ENCODE assay signal across 8 mouse cellular contexts in genomic region chr1:75398761-75399402, GRCm38 (mm10). TPM values are rescaled to one million over a fixed set of nuclear protein-coding genes. Genes with fewer than 3 reads are reported as not detected.
A peak's percentile ranks its signal among the peaks of the same experiment; 100 is the strongest.
DNase-seq lines count a peak whose midpoint lies in the region; ATAC-seq and TF ChIP-seq lines count a peak whose summit lies in the region.

No protein-coding gene starts in this region.

- H3K27me3 ChIP-seq in MEL (ENCODE audit: control insufficient read depth in 1 of 2, insufficient read depth in 2 of 2, low read length in 2 of 2): no peaks in the 10 kb centered on the region
- H3K27me3 ChIP-seq in cerebellum, adult 2 months (ENCODE audit: control insufficient read depth, insufficient read depth, low read length): no peaks in the 10 kb centered on the region
- H3K27me3 ChIP-seq in hindbrain, embryonic 15.5 days: no peaks in the 10 kb centered on the region
- no peaks in the 10 kb centered on the region for H3K27me3 ChIP-seq in limb, embryonic 15.5 days
- H3K27me3 ChIP-seq in midbrain, embryonic 15.5 days (replicated peaks): no peaks in the 10 kb centered on the region

- DNase-seq in 3134 (ENCODE audit: extremely low read depth, insufficient read length, low spot score) (peak; percentile 87), MEL (ENCODE audit: low read depth, low spot score) (peak; percentile 84)
- DNase-seq in cerebellum, adult 2 months: peak; percentile 72 to 81
- peak; percentile 76 to 86 for DNase-seq in gastrocnemius, adult 8-10 months (ENCODE audit: low spot score in 2 of 2)
- peak; percentile 56 for DNase-seq in thymus, postnatal 25 days

- 24% methylated on average over 9 of the region's 9 CpGs for WGBS in cerebellum, adult 2 months
- WGBS in hindbrain, embryonic 15.5 days: 15% methylated on average over 9 of the region's 9 CpGs
- 11% methylated on average over 9 of the region's 9 CpGs for WGBS in limb, embryonic 15.5 days
- WGBS in midbrain, embryonic 15.5 days: 17% methylated on average over 9 of the region's 9 CpGs

- no peaks in the 10 kb centered on the region for H3K79me2 ChIP-seq in MEL (ENCODE audit: control insufficient read depth, insufficient read depth, low read length, poor library complexity)

- no peaks in the 10 kb centered on the region for H3K9me3 ChIP-seq in MEL (replicated peaks; ENCODE audit: insufficient read depth, low read length)
- H3K9me3 ChIP-seq in hindbrain, embryonic 15.5 days: no peaks in the 10 kb centered on the region
- H3K9me3 ChIP-seq in limb, embryonic 15.5 days: no peaks in the 10 kb centered on the region
- no peaks in the 10 kb centered on the region for H3K9me3 ChIP-seq in midbrain, embryonic 15.5 days

- no peak overlapping the region for H3K4me2 ChIP-seq in hindbrain, embryonic 15.5 days
- H3K4me2 ChIP-seq in limb, embryonic 15.5 days: no peak overlapping the region
- no peak overlapping the region for H3K4me2 ChIP-seq in midbrain, embryonic 15.5 days

- no peaks in the 10 kb centered on the region for H3K36me3 ChIP-seq in MEL (ENCODE audit: control insufficient read depth in 1 of 2, insufficient read depth in 2 of 2, low read length in 2 of 2)
- H3K36me3 ChIP-seq in hindbrain, embryonic 15.5 days: peaks cover 21% of the 10 kb centered on the region
- peaks cover 41% of the 10 kb centered on the region for H3K36me3 ChIP-seq in limb, embryonic 15.5 days
- H3K36me3 ChIP-seq in midbrain, embryonic 15.5 days (replicated peaks): peaks cover 26% of the 10 kb centered on the region; the same call in 1 of the 2 replicates

- ATAC-seq in hindbrain, embryonic 15.5 days (ENCODE audit: low FRiP score, low read depth): no peak; the same call in 1 of the 2 replicates
- peak; percentile 40; the same call in 1 of the 2 replicates for ATAC-seq in limb, embryonic 15.5 days (ENCODE audit: insufficient number of reproducible peaks, low FRiP score, low TSS enrichment, low read depth)
- peak; percentile 41; the same call in 1 of the 2 replicates for ATAC-seq in midbrain, embryonic 15.5 days (replicated peaks)

- H3K9ac ChIP-seq in MEL (ENCODE audit: control insufficient read depth, low read depth, low read length, poor library complexity, severe bottlenecking): no peak overlapping the region
- no peak overlapping the region for H3K9ac ChIP-seq in hindbrain, embryonic 15.5 days
- no peak overlapping the region for H3K9ac ChIP-seq in limb, embryonic 15.5 days
- no peak overlapping the region for H3K9ac ChIP-seq in midbrain, embryonic 15.5 days

- H3K4me1 ChIP-seq in MEL (ENCODE audit: control insufficient read depth in 1 of 2, insufficient read depth in 2 of 2, low read length in 2 of 2): no peaks in the 10 kb centered on the region
- H3K4me1 ChIP-seq in cerebellum, adult 2 months (ENCODE audit: control insufficient read depth, insufficient read depth, low read length): peaks cover 38% of the 10 kb centered on the region
- H3K4me1 ChIP-seq in hindbrain, embryonic 15.5 days (replicated peaks): peaks cover 24% of the 10 kb centered on the region
- peaks cover 28% of the 10 kb centered on the region for H3K4me1 ChIP-seq in limb, embryonic 15.5 days
- peaks cover 23% of the 10 kb centered on the region for H3K4me1 ChIP-seq in midbrain, embryonic 15.5 days

- TF ChIP-seq POLR2A in MEL (IDR thresholded peaks at IDR 0.05; ENCODE audit: control insufficient read depth in 1 of 2, insufficient read depth in 1 of 2, low read depth in 1 of 2, low read length in 2 of 2, poor library complexity in 1 of 2): no peak
- TF ChIP-seq POLR2A in cerebellum, adult 2 months (IDR thresholded peaks at IDR 0.05; ENCODE audit: borderline replicate concordance, insufficient read depth, low read length): no peak

- no peak overlapping the region for H3K4me3 ChIP-seq in MEL (ENCODE audit: control insufficient read depth in 1 of 2, insufficient read depth in 1 of 2, low read depth in 2 of 2, low read length in 2 of 2)
- H3K4me3 ChIP-seq in cerebellum, adult 2 months (replicated peaks; ENCODE audit: insufficient read depth, low read depth, low read length): no peak overlapping the region
- H3K4me3 ChIP-seq in hindbrain, embryonic 15.5 days: no peak overlapping the region
- H3K4me3 ChIP-seq in limb, embryonic 15.5 days: no peak overlapping the region
- H3K4me3 ChIP-seq in midbrain, embryonic 15.5 days: no peak overlapping the region

- peak; percentile 65 to 83 (median 70) for TF ChIP-seq CTCF in MEL (IDR thresholded peaks at IDR 0.05 in 2 of 3, conservative IDR thresholded peaks at IDR 0.05 in 1 of 3; ENCODE audit: control insufficient read depth in 1 of 3, insufficient read depth in 1 of 3, low read depth in 2 of 3, low read length in 3 of 3, poor library complexity in 1 of 3, severe bottlenecking in 1 of 3)
- TF ChIP-seq CTCF in cerebellum, adult 2 months (IDR thresholded peaks at IDR 0.05; ENCODE audit: borderline replicate concordance, insufficient read depth, low read depth, low read length): peak; percentile 56

- peak; percentile 47 for TF ChIP-seq RAD21 in MEL (IDR thresholded peaks at IDR 0.05; ENCODE audit: low read depth, low read length)

- no peak overlapping the region for H3K27ac ChIP-seq in MEL (ENCODE audit: control insufficient read depth, low read depth, low read length)
- H3K27ac ChIP-seq in cerebellum, adult 2 months (ENCODE audit: insufficient read depth, low read length): peak overlapping the region; percentile 26; the same call in 1 of the 2 replicates
- H3K27ac ChIP-seq in hindbrain, embryonic 15.5 days (replicated peaks): peak overlapping the region; percentile 7; the same call in 1 of the 2 replicates
- H3K27ac ChIP-seq in limb, embryonic 15.5 days: peak overlapping the region; percentile 64
- H3K27ac ChIP-seq in midbrain, embryonic 15.5 days: 0 out of 2 replicates have a peak overlapping the region, but pooled peaks have one; percentile 5

- no peak for TF ChIP-seq EP300 in MEL (IDR thresholded peaks at IDR 0.05; ENCODE audit: low read depth in 1 of 2, low read length in 2 of 2)

TF ChIP-seq in MEL, 35 proteins besides CTCF, POLR2A, EP300 and RAD21:
- TF ChIP-seq USF1 (IDR thresholded peaks at IDR 0.05; ENCODE audit: low read depth, low read length): no peak
- no peak for TF ChIP-seq BHLHE40 (IDR thresholded peaks at IDR 0.05; ENCODE audit: borderline replicate concordance, low read depth, low read length)
- TF ChIP-seq SMC3 (IDR thresholded peaks at IDR 0.05; ENCODE audit: low read depth, low read length): peak; percentile 81
- TF ChIP-seq MAZ (IDR thresholded peaks at IDR 0.05; ENCODE audit: low read depth, low read length): 0 out of 2 replicates have a peak, but pooled peaks have one; percentile 30
- TF ChIP-seq TAL1 (IDR thresholded peaks at IDR 0.05; ENCODE audit: low read length): no peak
- TF ChIP-seq SIN3A (IDR thresholded peaks at IDR 0.05; ENCODE audit: low read length): no peak
- peak; percentile 27; the same call in 1 of the 2 replicates for TF ChIP-seq ZC3H11A (IDR thresholded peaks at IDR 0.05; ENCODE audit: low read depth, low read length)
- no peak for TF ChIP-seq POLR2AphosphoS5 (IDR thresholded peaks at IDR 0.05; ENCODE audit: borderline replicate concordance, low read depth, low read length)
- TF ChIP-seq MEF2A (IDR thresholded peaks at IDR 0.05; ENCODE audit: extremely low read depth, insufficient replicate concordance, low read depth, low read length, poor library complexity, severe bottlenecking): no peak
- no peak for TF ChIP-seq GATA1 (IDR thresholded peaks at IDR 0.05; ENCODE audit: low read depth, low read length)

RNA-seq across cellular contexts. Expression of gene Speg, which starts 23.8 kb away (rescaled TPM):
- total RNA-seq in MEL (2012; rRNA removed): 1.7 and 1.8 TPM in 2 replicates
- polyA plus RNA-seq in MEL (2012; ENCODE audit: insufficient read depth in 1 of 2, insufficient read length in 2 of 2, low read depth in 1 of 2, low replicate concordance in 2 of 2, missing spikeins in 1 of 2): 1 to 10 TPM in 1 of 2 experiments, not detected in 1; 9.5 TPM
- polyA plus RNA-seq in cerebellum, adult 2 months (2012; rRNA removed): 122 and 143 TPM in 2 replicates
- total RNA-seq in gastrocnemius, adult 8-10 months (2022): 100 to 1,000 TPM; 283 to 320 (median 317) TPM
- 22.4 and 25.0 TPM in 2 replicates for polyA plus RNA-seq in hindbrain, embryonic 15.5 days (2015; fragmentation: Nextera tagmentation; extraction: Ambion mirVana)
- 15.4 and 16.3 TPM in 2 replicates for polyA plus RNA-seq in limb, embryonic 15.5 days (2015; fragmentation: Nextera tagmentation; extraction: Ambion mirVana)
- polyA plus RNA-seq in midbrain, embryonic 15.5 days (2015; fragmentation: Nextera tagmentation; extraction: Ambion mirVana): 20.8 and 21.3 TPM in 2 replicates

RNA-seq across cellular contexts. Expression of gene Gmppa, which starts 36.8 kb away (rescaled TPM):
- 63.8 and 65.0 TPM in 2 replicates for total RNA-seq in MEL (2012; rRNA removed)
- polyA plus RNA-seq in MEL (2012; ENCODE audit: insufficient read depth in 1 of 2, insufficient read length in 2 of 2, low read depth in 1 of 2, low replicate concordance in 2 of 2, missing spikeins in 1 of 2): 100 to 1,000 TPM in 1 of 2 experiments, not detected in 1; 145 TPM
- 155 and 187 TPM in 2 replicates for polyA plus RNA-seq in cerebellum, adult 2 months (2012; rRNA removed)
- 10 to 100 TPM; 41.1 to 50.3 (median 42.8) TPM for total RNA-seq in gastrocnemius, adult 8-10 months (2022)
- 73.8 and 79.0 TPM in 2 replicates for polyA plus RNA-seq in hindbrain, embryonic 15.5 days (2015; fragmentation: Nextera tagmentation; extraction: Ambion mirVana)
- 94.6 and 97.0 TPM in 2 replicates for polyA plus RNA-seq in limb, embryonic 15.5 days (2015; fragmentation: Nextera tagmentation; extraction: Ambion mirVana)
- polyA plus RNA-seq in midbrain, embryonic 15.5 days (2015; fragmentation: Nextera tagmentation; extraction: Ambion mirVana): 86.1 and 98.7 TPM in 2 replicates

RNA-seq across cellular contexts. Expression of gene Des, which starts 38.8 kb away (rescaled TPM):
- total RNA-seq in MEL (2012; rRNA removed): 4.6 and 7.2 TPM in 2 replicates
- 1 to 10 TPM in 1 of 2 experiments, not detected in 1; 7.0 TPM for polyA plus RNA-seq in MEL (2012; ENCODE audit: insufficient read depth in 1 of 2, insufficient read length in 2 of 2, low read depth in 1 of 2, low replicate concordance in 2 of 2, missing spikeins in 1 of 2)
- 2.0 and 2.1 TPM in 2 replicates for polyA plus RNA-seq in cerebellum, adult 2 months (2012; rRNA removed)
- 1,000 to 10,000 TPM; 2,187 to 2,605 (median 2,481) TPM for total RNA-seq in gastrocnemius, adult 8-10 months (2022)
- 1.1 and 1.7 TPM in 2 replicates for polyA plus RNA-seq in hindbrain, embryonic 15.5 days (2015; fragmentation: Nextera tagmentation; extraction: Ambion mirVana)
- 74.4 and 227 TPM in 2 replicates for polyA plus RNA-seq in limb, embryonic 15.5 days (2015; fragmentation: Nextera tagmentation; extraction: Ambion mirVana)
- polyA plus RNA-seq in midbrain, embryonic 15.5 days (2015; fragmentation: Nextera tagmentation; extraction: Ambion mirVana): 1.5 and 2.0 TPM in 2 replicates

RNA-seq across cellular contexts. Expression of gene Asic4, which starts 51.4 kb away (rescaled TPM):
- 0.19 TPM in 1 of 2 replicates, not detected in the other for total RNA-seq in MEL (2012; rRNA removed)
- polyA plus RNA-seq in MEL (2012; ENCODE audit: insufficient read depth in 1 of 2, insufficient read length in 2 of 2, low read depth in 1 of 2, low replicate concordance in 2 of 2, missing spikeins in 1 of 2): under 1 TPM in 1 of 2 experiments, not detected in 1; 0.18 TPM
- 2.1 and 2.8 TPM in 2 replicates for polyA plus RNA-seq in cerebellum, adult 2 months (2012; rRNA removed)
- not detected for total RNA-seq in gastrocnemius, adult 8-10 months (2022)
- polyA plus RNA-seq in hindbrain, embryonic 15.5 days (2015; fragmentation: Nextera tagmentation; extraction: Ambion mirVana): 21.2 and 22.8 TPM in 2 replicates
- polyA plus RNA-seq in limb, embryonic 15.5 days (2015; fragmentation: Nextera tagmentation; extraction: Ambion mirVana): 0.14 TPM in 2 replicates
- polyA plus RNA-seq in midbrain, embryonic 15.5 days (2015; fragmentation: Nextera tagmentation; extraction: Ambion mirVana): 64.4 and 73.2 TPM in 2 replicates
